Mouse (Mus musculus) retina, adult 2 months (tissue): ENCODE data around the gene Set.

ENCODE experiments used
- DNase-seq: peaks from one replicate; pipeline ENCODE4 v3.0.0-alpha.2; 2012; ENCODE audit warnings: low read depth, low spot score

Gene Set

GRCm38 (mm10) chr2:30087310-30087709 lies 30.1 kb downstream of the Set start:
- no peak for DNase-seq

GRCm38 (mm10) chr2:30091521-30091920 lies 34.3 kb downstream of the Set start:
- no peak for DNase-seq

DNA sequence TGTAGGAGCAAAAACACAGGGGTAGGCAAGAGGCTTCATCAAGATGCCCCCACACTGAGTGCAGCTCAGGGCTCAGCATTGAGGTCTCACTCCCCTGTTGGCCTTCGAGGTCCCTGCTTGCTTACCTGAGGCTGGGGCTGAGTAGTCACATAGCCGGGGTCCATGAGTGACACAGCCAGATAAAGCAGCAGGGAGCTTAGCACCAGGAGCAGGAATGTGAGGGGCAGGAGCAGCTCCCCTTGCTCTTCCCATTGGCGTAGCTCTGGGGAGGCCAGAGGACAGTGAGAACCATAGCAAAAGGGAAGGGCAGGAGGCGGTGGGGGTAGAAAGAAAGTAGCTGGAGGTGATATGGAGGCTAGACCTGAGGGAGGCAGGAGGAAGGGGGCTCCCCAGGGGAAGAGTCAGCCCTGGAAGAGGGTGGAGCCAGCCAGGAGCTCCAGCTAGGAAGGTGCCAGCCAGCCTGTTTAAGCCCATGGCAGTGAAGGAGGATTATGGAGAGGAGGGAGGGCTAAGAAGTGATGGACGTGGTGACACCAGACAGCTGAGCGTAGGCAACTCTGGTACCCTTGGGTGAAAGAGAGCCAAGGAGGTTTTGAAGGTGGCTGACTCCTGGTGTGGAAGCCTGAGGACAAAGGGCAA lies 35.2 kb downstream of the Set start:
- DNase-seq, result no peak

- DNase-seq, result peak; percentile 85
These were observed 36.5 kb downstream of the Set start, which contains the start of gene Zdhhc12 for GRCm38 (mm10) chr2:30093471-30094207. Gene Zdhhc12, minus strand, starts transcription at chr2:30093648.

GRCm38 (mm10) chr2:30094208-30094588 lies 37.0 kb downstream of the Set start:
- DNase-seq, result no peak

- no peak for DNase-seq
These were observed 38.8 kb downstream of the Set start for GRCm38 (mm10) chr2:30095882-30096527.

- no peak for DNase-seq
These were observed 43.0 kb downstream of the Set start for GRCm38 (mm10) chr2:30100214-30100613.

GRCm38 (mm10) chr2:30106364-30106763 lies 49.2 kb downstream of the Set start:
- DNase-seq, result no peak

DNA sequence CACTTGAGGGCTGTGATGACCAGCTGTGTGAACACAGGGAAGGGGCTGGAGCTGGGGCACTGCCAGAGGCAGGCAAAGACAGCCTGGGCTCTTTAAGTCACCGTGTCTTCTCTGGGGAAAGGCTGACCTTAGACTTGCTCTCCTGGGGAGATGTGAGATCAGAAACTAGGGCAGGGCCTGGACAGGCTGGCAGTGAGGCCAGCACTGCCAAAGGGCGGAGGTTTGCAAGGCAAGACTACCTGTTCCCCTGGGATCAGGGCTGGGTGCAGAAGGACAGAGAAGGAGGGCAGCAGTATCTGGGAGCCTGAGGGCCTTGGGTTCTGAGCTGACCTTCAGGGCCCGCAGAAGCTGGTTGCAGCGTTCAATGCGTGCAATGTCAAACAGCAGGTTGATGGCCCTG lies 50.5 kb downstream of the Set start:
- no peak for DNase-seq

DNA sequence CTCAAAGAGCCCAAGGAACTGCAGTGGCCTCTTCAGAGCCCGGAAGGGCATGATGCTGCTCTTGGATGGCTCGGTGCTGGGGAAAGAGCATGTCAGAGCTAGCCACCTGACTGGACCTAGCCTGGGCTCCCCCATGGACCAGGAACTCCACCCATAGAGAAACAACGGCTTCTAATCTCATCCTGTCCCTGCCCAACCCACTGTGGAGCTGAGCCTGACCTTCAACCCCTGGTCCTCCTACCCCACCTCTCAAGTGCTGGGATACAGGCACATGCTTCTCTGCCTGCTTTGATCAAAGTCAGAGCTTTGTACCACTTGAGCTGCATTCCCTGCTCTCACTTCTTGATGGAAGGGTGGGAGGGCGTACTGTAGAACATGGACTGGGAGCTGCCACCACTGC lies 51.1 kb downstream of the Set start:
- DNase-seq, result no peak

DNA sequence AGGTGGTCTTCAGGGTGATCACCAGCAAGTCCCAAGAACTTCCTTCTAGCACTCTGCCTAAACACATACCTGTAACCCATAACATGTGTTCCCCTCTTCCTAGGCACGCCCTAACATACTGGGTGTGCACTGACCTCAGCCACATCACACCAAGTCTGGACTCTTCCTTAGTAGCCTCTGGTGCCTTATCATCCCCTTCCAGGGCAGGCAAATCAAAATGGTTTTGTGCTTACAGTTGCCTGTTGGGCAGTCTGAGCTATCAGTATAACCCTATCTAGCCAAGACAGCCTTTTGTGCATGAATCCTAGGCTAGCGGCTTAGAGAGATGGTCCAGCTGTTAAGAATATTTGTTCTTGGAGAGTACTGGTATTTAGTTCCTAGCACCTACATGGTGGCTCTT lies 54.3 kb downstream of the Set start:
- no peak for DNase-seq

GRCm38 (mm10) chr2:30112564-30112963 lies 55.4 kb downstream of the Set start:
- DNase-seq, result no peak

DNA sequence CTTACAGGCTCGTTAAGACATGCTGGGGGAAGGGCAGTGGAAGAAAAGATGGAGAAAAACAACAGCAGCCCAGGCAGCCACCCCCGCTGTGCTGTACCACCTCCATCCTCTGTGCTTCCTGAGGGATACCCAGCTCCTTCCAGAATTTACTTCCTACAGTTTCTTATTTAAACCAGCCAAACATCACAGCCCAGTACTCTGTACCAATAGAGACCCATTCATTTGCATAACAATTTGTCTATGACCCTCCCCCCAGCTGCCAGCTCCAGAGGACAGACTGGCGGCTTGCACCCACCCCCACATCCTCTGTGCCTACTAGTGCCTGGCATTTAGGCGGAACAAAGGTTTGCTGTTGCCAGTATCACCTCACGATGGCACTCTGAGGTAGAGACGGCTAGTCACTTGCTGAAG lies 62.5 kb downstream of the Set start:
- no peak for DNase-seq

GRCm38 (mm10) chr2:30120269-30120668 lies 63.1 kb downstream of the Set start:
- DNase-seq, result no peak
